Mouse (Mus musculus): ENCODE data around the gene Lypd1.

The Lypd1 gene

DNA sequence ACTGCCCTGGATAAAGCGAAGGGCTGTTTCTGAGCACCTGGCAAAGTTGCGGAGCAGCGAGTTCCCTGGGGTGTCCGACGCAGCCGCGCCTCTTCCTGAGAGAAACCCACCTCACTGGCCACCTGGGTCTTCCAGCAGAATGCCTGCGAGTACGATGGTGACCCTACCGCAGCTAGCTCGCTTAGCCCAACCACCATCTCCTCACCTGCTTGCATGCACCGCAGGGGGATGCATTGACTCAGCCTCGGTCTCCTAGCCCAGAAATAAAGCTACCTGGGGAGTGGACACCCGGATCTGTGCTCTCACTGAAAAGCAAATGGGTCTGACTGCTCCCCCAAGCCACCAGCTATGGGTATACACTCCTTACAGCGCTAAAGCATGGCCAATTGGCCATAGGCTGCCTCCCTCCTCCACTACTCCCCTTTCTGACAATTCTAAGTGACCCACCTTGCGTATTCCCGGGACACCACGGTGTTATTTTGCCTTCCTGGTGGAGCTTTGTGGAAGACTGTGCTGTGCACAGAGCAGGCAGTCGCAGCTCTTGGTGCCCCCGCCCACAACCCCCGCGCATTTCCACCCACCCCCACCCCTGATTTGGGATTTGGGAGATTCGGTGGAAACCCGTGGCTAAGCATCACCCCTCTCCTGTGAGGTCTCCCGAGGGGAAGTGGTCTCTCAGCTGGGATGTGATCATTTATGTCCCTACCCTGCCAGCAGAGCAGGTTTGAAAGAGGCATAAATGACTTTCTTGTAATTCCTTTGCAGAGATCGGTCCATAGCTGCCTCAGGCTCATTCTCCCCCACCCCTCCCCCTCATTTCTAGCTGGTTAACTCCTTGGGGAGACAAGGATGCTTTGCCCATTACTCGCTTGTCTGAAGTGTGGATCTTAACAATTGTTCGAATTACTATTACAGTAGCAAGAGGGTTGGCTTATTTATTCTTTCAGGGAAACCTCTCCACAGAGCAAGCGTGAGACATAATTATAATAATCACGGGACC is at the start of gene Lypd1:
Gene Lypd1, minus strand, starts transcription at position 501 of the 1,000 bp plus-strand sequence.
- no peak for DNase-seq

DNA sequence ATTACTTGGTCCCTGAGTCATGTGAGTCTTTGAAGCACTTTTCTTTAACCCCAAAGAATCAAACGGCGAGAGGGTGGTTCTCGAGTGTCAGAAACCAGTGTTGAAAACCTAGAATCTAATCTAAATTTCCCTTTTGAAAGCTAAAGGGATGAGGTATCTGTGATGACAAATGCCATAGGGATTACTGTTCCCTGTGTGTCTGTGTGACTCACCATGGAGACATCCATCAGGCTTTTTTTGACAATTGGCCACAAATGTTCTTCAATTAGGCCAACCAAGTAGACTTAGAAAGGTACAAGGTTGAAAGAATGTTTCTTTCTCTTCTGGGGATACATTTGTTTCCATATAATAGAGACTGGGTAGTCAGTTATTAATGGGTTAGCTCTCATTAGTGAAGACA is 38.1 kb upstream of the Lypd1 start:
- no peak for DNase-seq

DNA sequence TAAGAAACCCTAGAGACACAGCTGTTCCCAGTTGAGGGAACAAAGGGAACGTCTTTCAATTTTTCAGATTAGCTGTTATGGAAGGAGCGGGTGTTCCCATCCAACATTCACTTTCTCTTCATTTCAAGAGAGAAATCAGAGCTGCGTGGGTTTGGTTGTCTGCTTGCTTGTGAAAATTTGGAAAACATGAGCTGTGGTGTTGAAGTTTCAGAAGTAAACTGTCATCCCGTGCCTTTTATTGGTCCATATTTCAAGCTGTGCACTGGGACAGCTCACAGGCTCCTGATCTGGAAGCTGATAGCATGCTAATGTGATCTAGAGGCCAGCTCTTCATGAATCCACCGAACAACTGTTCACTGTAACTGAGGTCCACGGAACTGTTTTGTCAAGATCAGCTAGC is 36.2 kb upstream of the Lypd1 start:
- DNase-seq = no peak

DNA sequence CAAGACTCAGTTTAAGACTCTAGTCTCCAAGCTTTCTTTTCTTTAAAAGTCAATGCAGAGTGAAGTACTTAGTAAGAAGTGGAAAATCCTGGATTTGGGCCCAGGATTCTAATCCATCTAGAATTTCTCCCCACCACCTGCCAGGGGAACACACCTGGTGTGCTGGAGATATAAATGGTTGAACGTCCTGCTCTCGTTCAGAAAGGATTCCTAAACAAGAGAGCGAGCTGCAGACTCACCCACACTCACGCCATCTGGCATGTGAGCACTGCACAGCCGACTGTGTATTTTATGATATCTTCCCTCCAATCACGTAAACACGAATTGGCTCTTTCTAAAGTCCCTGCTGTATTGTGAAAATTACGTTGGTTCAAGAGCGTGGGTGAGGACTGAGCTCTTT is 32.2 kb upstream of the Lypd1 start:
- DNase-seq = no peak

DNA sequence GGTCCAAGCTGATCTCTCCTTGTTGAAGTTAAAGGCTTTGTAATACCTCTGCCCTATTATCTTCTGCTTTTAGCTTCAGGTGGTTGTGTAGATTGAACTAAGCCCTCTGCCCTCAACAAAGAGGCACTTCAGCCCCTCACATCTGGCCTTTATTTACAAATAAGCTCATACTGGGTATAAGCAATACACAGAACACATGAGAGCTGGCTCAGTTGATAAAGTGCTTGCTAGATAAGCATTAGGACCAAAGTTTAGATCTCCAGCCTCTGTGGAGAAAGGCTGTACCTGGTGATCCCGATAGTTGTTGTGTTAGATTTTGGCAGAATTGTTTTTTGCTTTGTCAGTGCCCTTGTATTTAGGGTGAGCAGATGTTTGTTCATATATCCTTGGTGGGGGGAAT is 30.4 kb upstream of the Lypd1 start:
- DNase-seq = no peak

DNA sequence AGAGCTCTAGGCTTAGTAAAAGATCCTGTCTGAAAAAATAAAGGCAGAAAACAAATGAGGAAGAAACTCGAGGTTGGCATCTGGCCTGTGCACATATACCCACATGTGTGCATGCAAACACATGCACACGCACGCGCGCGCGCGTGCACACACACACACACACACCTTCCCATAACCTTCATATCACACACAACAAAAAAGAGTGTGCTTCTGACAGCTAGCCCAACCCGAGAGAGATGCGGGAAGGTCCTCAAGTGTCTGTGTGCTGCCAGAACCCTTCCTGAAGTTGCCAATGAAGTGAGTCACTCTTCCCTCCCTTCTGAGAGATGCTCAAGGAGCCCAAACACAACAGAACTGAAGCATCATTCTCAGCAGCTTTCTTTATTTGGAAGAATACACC is 12.6 kb upstream of the Lypd1 start:
- no peak for DNase-seq

DNA sequence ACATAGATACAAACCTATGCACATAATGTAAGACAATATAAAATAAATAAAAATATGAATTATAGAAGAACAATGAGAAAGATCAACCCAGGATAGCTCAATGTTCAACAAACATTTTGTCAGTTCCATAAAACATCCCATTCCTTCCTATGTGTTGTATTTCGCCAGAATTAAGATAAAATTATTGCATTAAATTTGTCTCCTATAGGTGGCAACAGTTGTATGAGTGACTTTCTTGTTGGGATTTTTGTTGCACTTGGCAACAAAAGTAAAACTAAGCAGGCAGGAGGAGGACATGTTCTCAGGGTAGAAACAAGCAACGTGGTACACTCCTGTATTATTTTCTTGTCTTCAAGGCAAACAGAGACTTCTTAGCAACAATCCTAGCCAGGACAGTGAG is 10.2 kb upstream of the Lypd1 start:
- no peak for DNase-seq

DNA sequence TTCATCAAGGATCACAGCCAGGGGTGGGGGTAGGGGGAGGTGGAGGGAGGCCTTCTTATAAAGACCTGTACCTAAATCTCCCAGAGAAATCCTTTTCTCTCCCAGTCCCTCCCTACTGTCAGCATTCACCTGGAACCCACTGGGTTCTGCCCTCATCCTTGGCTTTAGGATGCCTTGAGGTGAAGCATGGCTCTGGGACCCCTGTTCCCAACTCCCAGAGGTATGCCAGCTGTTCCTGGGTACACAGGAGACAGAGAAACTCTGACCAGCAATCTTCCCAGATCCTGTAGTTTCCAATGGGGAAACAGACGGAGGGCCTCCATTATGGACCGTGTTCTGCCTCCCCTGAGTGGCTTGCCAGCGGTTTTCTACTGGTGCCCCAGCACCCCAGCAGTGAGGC is 7.8 kb upstream of the Lypd1 start:
- DNase-seq = no peak

DNA sequence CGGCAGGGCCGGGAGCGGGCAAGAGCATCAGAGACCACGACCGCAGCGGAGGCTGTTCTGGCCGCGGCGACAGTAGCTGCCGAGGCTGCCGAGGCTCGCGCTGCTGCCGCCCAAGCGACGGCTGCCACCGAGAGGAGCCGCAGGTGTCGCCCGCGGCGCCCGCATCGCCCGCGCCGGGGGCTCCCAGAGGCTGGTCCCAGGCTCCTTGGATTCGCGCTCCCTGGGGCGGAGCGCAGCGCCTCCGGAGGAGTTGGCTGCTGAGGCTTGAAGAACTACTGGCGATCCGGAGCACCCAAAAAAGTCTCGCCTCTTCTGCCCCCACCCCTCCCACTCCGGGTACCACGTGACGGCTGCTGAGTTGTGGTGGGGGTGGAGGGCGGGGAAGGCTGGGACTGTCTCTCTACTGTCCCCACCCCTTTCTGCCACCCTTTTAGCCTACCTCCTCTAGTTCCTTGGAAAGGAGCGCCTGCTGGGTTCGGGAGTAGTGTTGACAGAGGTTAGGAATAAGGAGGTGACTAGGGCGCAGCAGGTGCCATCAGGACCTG is 928 bp downstream of the Lypd1 start:
- peak; percentile 32 for DNase-seq

DNA sequence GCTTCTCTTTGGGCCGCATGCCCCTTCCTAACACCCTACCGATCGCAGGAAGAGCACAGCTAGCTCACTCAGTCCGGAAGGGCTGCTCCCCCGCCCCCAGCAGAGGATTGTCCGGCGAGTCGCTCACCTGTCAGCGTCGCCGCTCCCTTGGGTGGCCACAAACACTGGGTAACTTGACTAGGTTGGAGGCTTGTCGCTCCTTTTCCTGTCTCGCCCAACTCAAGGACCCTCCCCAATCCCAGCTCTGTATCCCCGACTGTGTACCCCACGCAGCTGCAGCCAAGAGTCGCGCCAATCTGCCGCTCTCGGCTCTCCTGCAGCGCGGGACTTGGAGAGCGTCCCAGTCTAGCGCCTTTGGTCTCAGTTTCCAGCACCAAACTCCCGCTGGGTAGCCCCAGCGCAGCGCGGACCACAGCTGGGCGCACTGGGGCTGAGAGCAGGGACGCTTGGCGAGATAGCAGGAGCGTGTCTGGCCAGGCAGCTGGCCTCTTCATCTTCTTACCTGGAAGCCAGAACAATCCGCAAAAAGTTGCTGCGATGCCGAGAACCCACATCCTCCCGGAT is 1.5 kb downstream of the Lypd1 start:
- DNase-seq = peak; percentile 38

DNA sequence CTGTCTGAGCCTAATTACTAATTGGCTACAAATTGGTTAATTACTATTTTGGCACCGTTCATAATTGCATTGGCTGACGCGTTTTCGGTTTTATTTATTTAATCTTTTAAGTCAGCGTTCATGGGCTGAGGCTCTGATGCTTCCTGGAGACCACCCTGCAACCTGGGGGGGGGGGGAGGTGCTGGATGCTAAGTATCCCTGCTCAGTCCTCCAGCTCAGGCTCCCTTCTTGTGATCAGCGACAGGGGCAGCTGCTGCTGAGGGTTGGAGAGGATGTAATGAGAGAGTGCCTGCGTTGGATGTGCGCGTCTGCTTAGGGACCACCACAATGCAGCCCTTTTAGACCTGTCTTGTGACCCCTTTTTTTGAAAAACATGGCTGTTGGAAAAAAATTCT is 2.0 kb downstream of the Lypd1 start:
- no peak for DNase-seq

DNA sequence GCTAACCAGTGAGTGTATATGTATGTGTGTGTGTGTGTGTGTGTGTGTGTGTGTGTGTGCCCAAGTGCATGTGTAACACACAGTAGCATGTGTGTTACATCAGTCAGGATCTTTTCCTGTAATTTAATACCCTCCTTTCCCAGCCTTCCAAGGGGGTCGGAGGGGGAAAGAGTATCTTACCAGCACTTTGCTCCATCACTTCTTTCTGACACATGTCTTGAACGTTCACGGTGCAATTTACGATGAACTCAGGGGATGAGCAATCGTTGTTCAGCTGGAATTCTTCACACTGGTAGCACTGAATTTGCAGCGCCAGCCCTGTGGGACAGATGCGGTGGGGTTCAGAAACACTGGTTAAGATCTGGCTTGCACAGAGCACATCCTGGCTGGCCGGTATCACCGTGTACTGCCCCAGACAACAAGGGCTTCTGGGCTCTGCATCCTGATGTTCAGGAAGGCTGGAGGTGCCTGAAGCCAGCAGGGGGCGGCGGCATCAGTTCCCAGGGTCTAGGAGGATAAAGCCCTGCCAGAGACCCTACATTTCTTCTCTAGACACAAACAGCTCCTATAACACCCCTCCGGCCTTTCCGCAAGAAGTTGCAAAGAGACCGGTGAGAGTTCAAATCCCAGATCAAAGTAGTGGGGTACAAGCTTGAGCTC is 2.6 kb downstream of the Lypd1 start:
- DNase-seq = peak; percentile 47

DNA sequence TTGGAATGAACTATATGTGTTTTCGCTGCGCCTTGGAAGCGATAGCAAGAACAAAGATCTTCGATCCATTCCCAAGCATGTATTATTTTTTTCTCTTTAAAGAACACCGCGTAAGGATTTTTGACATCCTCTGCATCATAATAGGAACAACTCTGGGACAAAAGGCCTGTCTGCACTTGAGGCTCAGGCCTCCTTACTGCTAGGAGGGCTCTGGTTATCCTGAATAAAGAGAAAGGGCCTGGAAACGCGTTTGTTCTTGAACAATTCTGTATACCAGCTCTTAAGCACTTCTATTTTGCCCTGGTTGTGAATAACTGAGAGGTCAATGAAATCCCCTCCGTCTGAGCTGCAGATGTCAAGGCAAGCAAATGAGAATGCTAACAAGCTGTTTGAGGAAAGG is 19.7 kb downstream of the Lypd1 start:
- DNase-seq = no peak

DNA sequence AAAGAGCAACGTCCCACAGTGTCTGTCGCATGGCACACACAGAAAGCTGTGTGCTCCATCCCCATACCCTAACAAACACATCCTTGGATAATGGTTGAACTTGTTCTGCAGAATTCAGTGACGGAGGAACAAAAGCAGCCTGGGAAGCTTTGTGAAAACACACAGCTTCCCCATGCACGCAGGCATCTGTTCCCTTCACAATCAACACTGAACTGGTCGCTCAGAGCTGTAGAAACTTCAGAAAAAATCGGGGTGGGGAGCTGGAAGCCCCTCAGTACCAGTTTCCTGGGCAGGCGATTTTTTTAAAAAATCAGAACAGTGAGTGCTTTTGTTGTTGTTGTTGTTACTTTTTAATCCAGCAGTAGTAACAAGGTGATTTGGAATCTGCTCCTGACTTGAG is 42.8 kb downstream of the Lypd1 start:
- DNase-seq = no peak

DNA sequence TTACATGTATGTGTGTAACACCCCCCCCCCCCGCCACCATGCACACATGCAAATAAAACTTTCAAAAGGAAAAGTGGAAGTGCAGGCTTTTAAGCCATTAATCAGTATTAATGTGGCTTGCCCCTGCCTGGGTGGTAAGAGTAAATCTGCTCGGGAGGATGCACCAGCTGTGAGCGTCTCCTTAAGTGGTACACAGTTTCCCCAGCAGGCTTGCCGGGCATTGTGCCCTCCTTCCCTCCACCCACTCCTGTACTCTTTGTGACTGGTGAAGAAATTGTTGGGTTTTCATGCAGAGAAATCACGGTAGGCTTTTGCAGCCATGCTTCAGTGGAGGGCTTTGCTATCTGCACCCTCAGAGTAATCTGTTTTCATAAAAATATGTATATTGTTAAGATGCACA is 54.3 kb downstream of the Lypd1 start:
- DNase-seq = no peak

DNA sequence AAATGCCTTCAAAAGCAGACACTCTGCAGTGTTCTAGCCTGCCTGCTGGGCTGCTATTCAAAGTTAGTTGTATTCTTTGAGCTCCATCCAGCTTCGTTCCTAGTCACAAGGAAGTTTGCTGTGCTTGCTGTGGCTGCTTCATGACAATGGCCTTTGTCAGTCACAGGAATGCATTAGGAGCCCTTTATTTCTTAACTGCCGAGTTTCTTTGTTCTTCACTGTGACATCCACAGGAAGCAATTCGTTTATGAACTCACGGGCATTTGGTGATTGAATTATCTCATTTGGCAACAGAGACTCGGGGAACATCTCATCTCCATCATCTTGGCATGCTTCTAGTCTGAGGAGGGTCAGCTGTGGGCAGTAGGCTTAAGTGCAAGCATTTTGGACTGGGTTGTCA is 58.3 kb downstream of the Lypd1 start:
- DNase-seq = no peak

DNA sequence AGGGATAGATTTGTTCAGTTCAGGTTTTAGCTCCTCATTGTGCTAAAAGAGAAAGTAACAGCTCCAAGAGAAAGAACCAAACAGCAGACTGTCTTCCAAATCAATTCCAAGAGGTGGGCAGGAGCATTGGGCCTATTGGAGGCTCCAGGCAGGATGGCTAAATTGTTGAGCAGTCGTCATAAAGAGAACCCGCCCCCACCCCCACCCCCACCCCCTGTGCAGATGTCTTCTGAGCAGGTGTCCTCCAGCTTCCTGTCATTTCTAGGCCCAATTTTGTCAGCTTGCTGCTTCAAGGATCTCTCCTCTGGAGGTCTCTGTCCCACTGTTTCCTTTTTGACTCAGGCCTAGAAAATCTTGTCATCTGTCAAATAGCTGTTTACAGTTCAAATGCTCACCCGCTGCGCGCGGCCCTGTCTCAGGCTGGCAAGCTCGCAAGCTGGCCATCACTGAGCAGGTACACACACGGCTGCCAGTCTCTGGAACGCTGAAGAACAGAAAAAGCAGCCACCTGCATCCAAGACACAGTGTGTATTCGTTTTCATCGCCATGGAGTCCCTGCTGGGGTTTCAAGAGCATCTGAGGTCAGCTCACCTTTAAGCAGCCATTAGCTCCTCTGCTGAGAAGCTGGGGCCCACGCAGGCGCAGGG is 73.0 kb downstream of the Lypd1 start:
- DNase-seq = no peak

DNA sequence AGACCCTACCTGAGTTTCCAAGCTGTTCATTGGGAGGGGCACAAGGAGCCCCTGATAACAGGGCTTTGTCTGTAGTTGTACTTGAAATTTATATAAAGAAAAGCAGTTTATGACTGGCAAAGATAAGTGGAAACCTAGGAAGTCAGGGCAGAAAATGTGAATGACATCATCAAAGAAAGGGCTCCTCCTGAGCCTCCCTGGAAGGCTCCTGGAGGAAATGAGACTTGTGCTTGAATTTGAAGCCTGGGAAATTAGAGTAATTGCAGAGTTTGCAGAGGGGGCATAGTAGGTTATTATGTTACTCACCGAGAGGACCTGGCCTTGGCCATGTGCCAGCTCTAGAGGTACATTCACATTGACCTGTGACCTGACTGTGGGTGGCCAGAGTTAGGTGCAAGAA is 75.4 kb downstream of the Lypd1 start:
- peak; percentile 13 for DNase-seq

DNA sequence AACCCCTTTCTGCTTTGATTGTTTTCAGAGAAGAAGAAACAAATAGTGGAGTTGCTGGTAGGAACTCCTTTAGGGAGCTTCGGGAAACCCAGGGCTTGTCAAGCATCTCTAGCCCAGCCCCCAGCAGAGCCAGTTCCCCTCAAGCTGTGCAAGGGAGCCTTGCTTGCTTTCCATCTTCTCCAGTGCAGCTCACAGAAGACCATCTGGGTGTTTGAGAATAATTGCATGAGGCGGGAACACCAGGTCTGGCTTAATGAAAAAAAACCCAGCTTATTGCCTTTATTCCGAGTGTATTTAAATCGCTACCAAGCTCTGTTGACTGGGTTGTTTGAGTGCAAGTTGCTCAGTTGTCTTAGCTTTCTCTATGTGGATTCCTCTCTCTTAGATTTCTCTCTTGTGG is 89.3 kb downstream of the Lypd1 start:
- DNase-seq = no peak

DNA sequence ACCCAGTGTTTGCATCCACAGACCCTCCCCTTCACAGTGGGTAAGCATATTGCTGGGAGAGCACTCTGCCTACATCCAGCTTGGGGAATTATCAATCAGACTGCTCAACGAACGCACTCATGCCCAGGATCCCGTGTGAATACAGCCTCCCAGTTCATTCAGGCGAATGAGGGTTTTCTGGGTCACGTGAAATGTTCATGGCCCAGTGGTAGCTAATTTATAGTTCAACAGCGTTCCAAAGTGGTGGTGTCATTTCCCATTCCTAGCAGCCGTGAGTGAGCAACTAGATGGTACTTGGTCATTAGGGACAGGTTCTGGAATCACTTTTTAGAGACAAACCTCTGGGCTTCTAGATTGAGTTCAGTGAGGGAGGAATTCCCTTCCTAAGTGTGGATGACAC is 91.8 kb downstream of the Lypd1 start:
- DNase-seq = no peak
